Comparison of ENCODE assay signal across 14 mouse cellular contexts in the genomic region with DNA sequence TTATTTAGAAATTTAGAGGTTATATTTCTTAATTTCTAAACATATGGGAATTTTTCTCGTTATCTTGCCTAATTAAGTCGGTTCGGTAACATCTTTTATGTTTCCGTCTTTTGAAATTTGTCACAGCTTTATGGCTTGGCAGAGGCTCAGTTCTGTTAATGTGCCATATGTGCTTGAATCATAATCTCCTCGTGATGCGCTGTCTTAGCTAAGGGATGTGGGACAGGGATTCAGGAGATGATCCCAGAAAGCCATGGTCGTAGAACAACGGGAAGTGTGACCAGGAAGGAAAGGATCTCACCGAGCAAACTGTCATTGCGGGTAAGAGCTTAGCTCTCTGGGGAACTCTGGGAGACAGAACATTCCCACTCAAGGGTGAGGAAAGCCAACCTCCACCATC. TPM values are rescaled to one million over a fixed set of nuclear protein-coding genes. Genes with fewer than 3 reads are reported as not detected.
DNase-seq lines count a peak whose midpoint lies in the region; ATAC-seq and TF ChIP-seq lines count a peak whose summit lies in the region.
"Had no signal": no experiment of that assay in that cellular context is flagged by ENCODE, and none has a peak within 500 bp of the region (broad histone marks: within the 10 kb centered on the region; RNA-seq: fewer than 3 reads in every experiment).

No protein-coding gene starts in this region.

- H3K9me3 ChIP-seq in hindbrain, embryonic 13.5 days, result no peaks in the 10 kb centered on the region
- H3K9me3 ChIP-seq in hindbrain, embryonic 12.5 days (replicated peaks), result no peaks in the 10 kb centered on the region
- H3K9me3 ChIP-seq: limb, embryonic 12.5 days; megakaryocyte, embryonic 14.5 days had no signal

- no peak for TF ChIP-seq CTCF in layer of hippocampus, adult 2 months (conservative IDR thresholded peaks at IDR 0.05)

- no peak for ATAC-seq in hindbrain, embryonic 13.5 days (ENCODE audit: low FRiP score)
- ATAC-seq in hindbrain, embryonic 12.5 days (ENCODE audit: low FRiP score), result no peak
- no peak for ATAC-seq in megakaryocyte-erythroid progenitor cell, adult 5-6 weeks (replicated peaks; ENCODE audit: low FRiP score, low TSS enrichment, poor library complexity, severe bottlenecking)

- H3K4me1 ChIP-seq in hindbrain, embryonic 13.5 days (replicated peaks), result no peaks in the 10 kb centered on the region
- no peaks in the 10 kb centered on the region for H3K4me1 ChIP-seq in hindbrain, embryonic 12.5 days
- H3K4me1 ChIP-seq: limb, embryonic 12.5 days had no signal

- WGBS in hindbrain, embryonic 13.5 days, result 75% methylated on average over 10 of the region's 10 CpGs
- WGBS in hindbrain, embryonic 12.5 days, result 90% methylated on average over 10 of the region's 10 CpGs

- no peak overlapping the region for H3K9ac ChIP-seq in hindbrain, embryonic 13.5 days
- H3K9ac ChIP-seq in hindbrain, embryonic 12.5 days, result no peak overlapping the region
- H3K9ac ChIP-seq: limb, embryonic 12.5 days had no signal

- DNase-seq in right cerebral cortex, adult 18-20 months, result peak; percentile 66
- DNase-seq in right cerebral cortex, postnatal 14 days, result no peak
- peak; percentile 43 to 73 for DNase-seq in layer of hippocampus, adult 2 months (ENCODE audit: low spot score in 2 of 2)
- DNase-seq in telencephalon, adult 2 months (ENCODE audit: low read depth, low spot score), result peak; percentile 78
- no peak for DNase-seq in heart, postnatal 4 days
- DNase-seq: adrenal gland, postnatal 10 days; heart, adult 18-20 months; lung, adult 2 months; thymus, postnatal 36 days had no signal

- H3K36me3 ChIP-seq in hindbrain, embryonic 13.5 days, result no peaks in the 10 kb centered on the region
- H3K36me3 ChIP-seq in hindbrain, embryonic 12.5 days, result no peaks in the 10 kb centered on the region
- H3K36me3 ChIP-seq: limb, embryonic 12.5 days had no signal

- no peak overlapping the region for H3K4me2 ChIP-seq in hindbrain, embryonic 13.5 days
- no peak overlapping the region for H3K4me2 ChIP-seq in hindbrain, embryonic 12.5 days (replicated peaks)
- H3K4me2 ChIP-seq: limb, embryonic 12.5 days had no signal

- H3K4me3 ChIP-seq in hindbrain, embryonic 13.5 days, result no peak overlapping the region
- no peak overlapping the region for H3K4me3 ChIP-seq in hindbrain, embryonic 12.5 days
- no peak overlapping the region for H3K4me3 ChIP-seq in layer of hippocampus, adult 2 months
- H3K4me3 ChIP-seq: limb, embryonic 12.5 days; megakaryocyte, embryonic 14.5 days had no signal

- peak overlapping the region; percentile 18; the same call in 1 of the 2 replicates for H3K27ac ChIP-seq in hindbrain, embryonic 13.5 days
- no peak overlapping the region for H3K27ac ChIP-seq in hindbrain, embryonic 12.5 days
- H3K27ac ChIP-seq in layer of hippocampus, adult 2 months, result peak overlapping the region; percentile 67
- H3K27ac ChIP-seq: limb, embryonic 12.5 days had no signal

- H3K27me3 ChIP-seq in hindbrain, embryonic 13.5 days, result 0 out of 2 replicates have a peak, but pooled peaks cover 4% of the 10 kb centered on the region
- no peaks in the 10 kb centered on the region for H3K27me3 ChIP-seq in hindbrain, embryonic 12.5 days
- H3K27me3 ChIP-seq: limb, embryonic 12.5 days had no signal

RNA-seq across cellular contexts. Expression of a gene that starts 10.4 kb away (rescaled TPM):
- 24.4 and 24.5 TPM in 2 replicates for polyA plus RNA-seq in hindbrain, embryonic 13.5 days (2015; fragmentation: Nextera tagmentation; extraction: Ambion mirVana)
- polyA plus RNA-seq in hindbrain, embryonic 12.5 days (2016; fragmentation: Nextera tagmentation; extraction: Ambion mirVana), result 22.3 and 24.6 TPM in 2 replicates
- total RNA-seq in layer of hippocampus, adult 2 months (2021), result 10 to 100 TPM; 12.1 to 14.1 TPM
- total RNA-seq in heart, postnatal 4 days (2021), result 10 to 100 TPM in 1 of 2 experiments, 1 to 10 TPM in 1; 9.6 to 10.6 TPM
- 16.5 and 17.3 TPM in 2 replicates for total RNA-seq in megakaryocyte-erythroid progenitor cell, adult 5-6 weeks (2014; fragmentation: Nextera tagmentation)
- 6.8 and 10.7 TPM in 2 replicates for total RNA-seq in megakaryocyte-erythroid progenitor cell, adult 5-6 weeks (2017)

RNA-seq across cellular contexts. Expression of a gene that starts 39.1 kb away (rescaled TPM):
- 15.4 and 19.3 TPM in 2 replicates for polyA plus RNA-seq in hindbrain, embryonic 13.5 days (2015; fragmentation: Nextera tagmentation; extraction: Ambion mirVana)
- polyA plus RNA-seq in hindbrain, embryonic 12.5 days (2016; fragmentation: Nextera tagmentation; extraction: Ambion mirVana), result 23.5 and 25.4 TPM in 2 replicates
- 10 to 100 TPM; 16.2 to 17.2 TPM for total RNA-seq in layer of hippocampus, adult 2 months (2021)
- total RNA-seq in heart, postnatal 4 days (2021), result 10 to 100 TPM; 14.3 to 15.5 TPM
- 68.1 and 87.8 TPM in 2 replicates for total RNA-seq in megakaryocyte-erythroid progenitor cell, adult 5-6 weeks (2014; fragmentation: Nextera tagmentation)
- 49.4 and 79.1 TPM in 2 replicates for total RNA-seq in megakaryocyte-erythroid progenitor cell, adult 5-6 weeks (2017)

RNA-seq across cellular contexts. Expression of a gene that starts 58.7 kb away (rescaled TPM):
- polyA plus RNA-seq in hindbrain, embryonic 13.5 days (2015; fragmentation: Nextera tagmentation; extraction: Ambion mirVana), result 47.2 and 48.2 TPM in 2 replicates
- polyA plus RNA-seq in hindbrain, embryonic 12.5 days (2016; fragmentation: Nextera tagmentation; extraction: Ambion mirVana), result 49.3 and 53.1 TPM in 2 replicates
- 100 to 1,000 TPM; 110 to 124 TPM for total RNA-seq in layer of hippocampus, adult 2 months (2021)
- 10 to 100 TPM; 31.3 to 34.4 TPM for total RNA-seq in heart, postnatal 4 days (2021)
- total RNA-seq in megakaryocyte-erythroid progenitor cell, adult 5-6 weeks (2014; fragmentation: Nextera tagmentation), result 105 and 115 TPM in 2 replicates
- 180 and 206 TPM in 2 replicates for total RNA-seq in megakaryocyte-erythroid progenitor cell, adult 5-6 weeks (2017)

Comparison
In these comparisons a context has a peak if more than half of its experiments do, and no peak if none do; other contexts are left out.
1. DNase-seq: peak in right cerebral cortex, adult 18-20 months (single experiment), layer of hippocampus, adult 2 months (2 of 2) and telencephalon, adult 2 months (single experiment); none in right cerebral cortex, postnatal 14 days (single experiment) and heart, postnatal 4 days (single experiment).